Mouse (Mus musculus) kidney, adult 2 months (tissue): Measurements from ENCODE around the gene Matk.

Experiments used
- CTCF ChIP-seq: fragments of 200-500 bp; conservative IDR thresholded peaks from 2 replicates; pipeline ENCODE4 v1.5.1; 2011; ENCODE audit warnings: low read depth, mild to moderate bottlenecking, control low read depth, low read length, moderate library complexity, mixed read lengths; ENCODE audit not compliant: insufficient read depth, insufficient read length
- POLR2A ChIP-seq: fragments of 200-500 bp; IDR thresholded peaks from one replicate; pipeline ENCODE4 v1.6.1; 2011; ENCODE audit warnings: low read depth, low read length, control low read depth

GRCm38 (mm10) chr10:81289811-81290210, 37.1 kb downstream of the Matk start:
- no peak for TF ChIP-seq CTCF
- TF ChIP-seq POLR2A: no peak
